Mouse (Mus musculus) skeletal muscle tissue, adult 2 months (tissue): ENCODE data around the gene Kbtbd4.

Source experiments
- DNase-seq: peaks from one replicate; pipeline ENCODE4 v3.0.0-alpha.2; 2012; ENCODE audit warnings: low read depth, low spot score

Kbtbd4 gene

GRCm38 (mm10) chr2:90956053-90956452, 51.5 kb downstream of the Kbtbd4 start:
- DNase-seq, result no peak

- DNase-seq, result no peak
Observed at GRCm38 (mm10) chr2:90958856-90959255, 54.3 kb downstream of the Kbtbd4 start.

DNA sequence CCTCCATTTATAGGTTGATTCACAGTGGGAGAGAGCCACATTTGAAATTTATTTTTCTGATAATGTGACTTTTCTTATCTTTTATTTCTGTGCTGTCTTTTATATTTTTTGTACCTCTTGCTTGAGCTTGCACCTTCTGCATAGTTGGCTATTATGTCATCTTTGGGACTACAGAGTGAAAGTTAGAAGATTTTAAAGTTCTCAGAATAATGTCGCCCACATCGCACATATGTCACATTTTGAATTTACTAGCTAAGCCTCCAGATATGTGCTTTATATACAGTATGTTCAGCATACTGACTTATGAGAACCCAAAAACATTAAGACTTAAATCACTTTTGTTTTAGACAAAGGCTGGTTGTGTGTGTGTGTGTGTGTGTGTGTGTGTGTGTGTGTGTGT, 55.5 kb downstream of the Kbtbd4 start:
- no peak for DNase-seq
